Mouse (Mus musculus) heart, postnatal 0 days (tissue): ENCODE measurements at regions not wholly inside any gene's neighbourhood (a gene's known extent, or its start where the extent isn't known, plus 50 kb on each side); places are given as distances from the start of the nearest gene placed in this dataset.

ENCODE experiments used
- CTCF ChIP-seq: IDR thresholded peaks from 2 replicates; pipeline ENCODE4 v1.5.1; 2016; ENCODE audit warnings: antibody characterized with exemption, control low read depth, low read depth
- EP300 ChIP-seq: IDR thresholded peaks from 2 replicates; pipeline ENCODE4 v1.6.1; 2016; ENCODE audit warnings: antibody characterized with exemption, low read depth

DNA sequence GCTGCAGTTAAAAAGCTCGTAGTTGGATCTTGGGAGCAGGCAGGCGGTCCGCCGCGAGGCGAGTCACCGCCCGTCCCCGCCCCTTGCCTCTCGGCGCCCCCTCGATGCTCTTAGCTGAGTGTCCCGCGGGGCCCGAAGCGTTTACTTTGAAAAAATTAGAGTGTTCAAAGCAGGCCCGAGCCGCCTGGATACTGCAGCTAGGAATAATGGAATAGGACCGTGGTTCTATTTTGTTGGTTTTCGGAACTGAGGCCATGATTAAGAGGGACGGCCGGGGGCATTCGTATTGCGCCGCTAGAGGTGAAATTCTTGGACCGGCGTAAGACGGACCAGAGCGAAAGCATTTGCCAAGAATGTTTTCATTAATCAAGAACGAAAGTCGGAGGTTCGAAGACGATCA lies 198.3 kb downstream of the Samd9l start:
- no peak for TF ChIP-seq CTCF
- no peak for TF ChIP-seq EP300
